Mouse (Mus musculus) heart, embryonic 11.5 days (tissue): Measurements from ENCODE around the gene Tmem185b. TPM values are rescaled to one million over a fixed set of nuclear protein-coding genes. Genes with fewer than 3 reads are reported as not detected.
A peak's percentile ranks its signal among the peaks of the same experiment; 100 is the strongest.

Experiments
- ATAC-seq: fragments of 200-750 bp; cut with Nextera tagmentation; replicated peaks from 2 replicates; pipeline ENCODE4 v1.8.0; 2017; ENCODE audit warnings: moderate library complexity; ENCODE audit not compliant: insufficient number of reproducible peaks, low FRiP score, low TSS enrichment
- H3K27ac ChIP-seq: fragments of 300-500 bp; sonication (generic); 2 replicates; pipeline ENCODE4 v1.5.1; 2014; ENCODE audit warnings: mild to moderate bottlenecking, low read depth, low read length
- H3K27me3 ChIP-seq: fragments of 300-500 bp; sonication (generic); 2 replicates; pipeline ENCODE4 v1.6.1; 2014; ENCODE audit warnings: mild to moderate bottlenecking, low read length, mixed read lengths; ENCODE audit not compliant: control insufficient read depth, insufficient read depth
- H3K36me3 ChIP-seq: fragments of 300-500 bp; sonication (generic); 2 replicates; pipeline ENCODE4 v1.6.1; 2014; ENCODE audit warnings: mild to moderate bottlenecking, low read length, moderate library complexity, mixed read lengths; ENCODE audit not compliant: control insufficient read depth, insufficient read depth
- H3K4me1 ChIP-seq: fragments of 300-500 bp; sonication (generic); 2 replicates; pipeline ENCODE4 v1.6.1; 2014; ENCODE audit warnings: low read length; ENCODE audit not compliant: control insufficient read depth, insufficient read depth
- H3K4me2 ChIP-seq: fragments of 300-500 bp; sonication (generic); 2 replicates; pipeline ENCODE4 v1.6.1; 2014; ENCODE audit warnings: mild to moderate bottlenecking, moderate library complexity
- H3K4me3 ChIP-seq: fragments of 300-500 bp; sonication (generic); 2 replicates; pipeline ENCODE4 v1.5.1; 2014; ENCODE audit warnings: low read depth, low read length
- H3K9ac ChIP-seq: fragments of 300-500 bp; sonication (generic); 2 replicates; pipeline ENCODE4 v1.6.1; 2014; ENCODE audit warnings: mild to moderate bottlenecking, low read depth, low read length, moderate library complexity
- H3K9me3 ChIP-seq: fragments of 300-500 bp; sonication (generic); replicated peaks from 2 replicates; pipeline ENCODE4 v1.6.1; 2016; ENCODE audit warnings: low read length; ENCODE audit not compliant: control insufficient read depth
- WGBS: fragments of 180-500 bp; shearing (Covaris S2); extraction: QIAGEN DNeasy Blood & Tissue Kit; methylation state at CpG from one replicate; pipeline ENCODE4 v1.1.7; 2014; ENCODE audit not compliant: insufficient replicate concordance; 5-methylcytosine and 5-hydroxymethylcytosine counted together
- polyA plus RNA-seq: library from polyadenylated mRNA; unstranded; fragments of >200 nt; fragmentation: Nextera tagmentation; extraction: Ambion mirVana; gene quantifications from 2 replicates; pipeline ENCODE4 v1.2.1, GENCODE M21; 2014

Tmem185b gene
- 23.1 and 25.8 TPM in 2 replicates for polyA plus RNA-seq

GRCm38 (mm10) chr1:119525689-119526591, at the start of gene Tmem185b:
TSS of gene Tmem185b (plus strand) at chr1:119526160.
- Histone ChIP-seq H3K4me2 (peak within 1 kb of the TSS; percentile 91), H3K4me1 (peaks cover 17% of the 10 kb centered on the region), H3K36me3 (peaks cover 30% of the 10 kb centered on the region), H3K27me3 (no peaks in the 10 kb centered on the region), H3K4me3 (peak within 1 kb of the TSS; percentile 66), H3K27ac (peak within 1 kb of the TSS; percentile 80), H3K9me3 (peaks cover 6% of the 10 kb centered on the region), H3K9ac (peak within 1 kb of the TSS; percentile 87)
- peak; percentile 95 for ATAC-seq
- 2% methylated on average over 82 of the region's 82 CpGs for WGBS

- no peaks in the 10 kb centered on the region for H3K27me3 ChIP-seq
- no peak overlapping the region for H3K4me2 ChIP-seq
- peaks cover 10% of the 10 kb centered on the region for H3K4me1 ChIP-seq
- peaks cover 4% of the 10 kb centered on the region for H3K36me3 ChIP-seq
- 74% methylated on average over 7 of the region's 7 CpGs for WGBS
- H3K9ac ChIP-seq: no peak overlapping the region
- no peak overlapping the region for H3K4me3 ChIP-seq
- no peaks in the 10 kb centered on the region for H3K9me3 ChIP-seq
- no peak overlapping the region for H3K27ac ChIP-seq
- no peak for ATAC-seq
These were observed 49.0 kb upstream of the Tmem185b start for GRCm38 (mm10) chr1:119476905-119477353.

- Histone ChIP-seq H3K4me1 (no peaks in the 10 kb centered on the region), H3K4me2 (no peak overlapping the region), H3K9ac (no peak overlapping the region), H3K27ac (no peak overlapping the region), H3K9me3 (no peaks in the 10 kb centered on the region), H3K36me3 (peaks cover 7% of the 10 kb centered on the region), H3K4me3 (no peak overlapping the region), H3K27me3 (no peaks in the 10 kb centered on the region)
- whole genome bisulfite sequencing: 67% methylated on average over 4 of the region's 4 CpGs
- no peak for ATAC-seq
These were observed 46.3 kb upstream of the Tmem185b start for GRCm38 (mm10) chr1:119479641-119480040.

- Histone ChIP-seq H3K9ac (no peak overlapping the region), H3K4me1 (no peaks in the 10 kb centered on the region; the same call in 1 of the 2 replicates), H3K27me3 (no peaks in the 10 kb centered on the region), H3K4me3 (no peak overlapping the region), H3K27ac (no peak overlapping the region), H3K4me2 (no peak overlapping the region), H3K36me3 (peaks cover 7% of the 10 kb centered on the region), H3K9me3 (no peaks in the 10 kb centered on the region)
- ATAC-seq: no peak
- WGBS: 91% methylated on average over 8 of the region's 8 CpGs
These were observed 45.3 kb upstream of the Tmem185b start for GRCm38 (mm10) chr1:119480678-119481077.

- peaks cover 7% of the 10 kb centered on the region for H3K36me3 ChIP-seq
These were observed 44.6 kb upstream of the Tmem185b start for GRCm38 (mm10) chr1:119481205-119481932.

GRCm38 (mm10) chr1:119482891-119483290, 43.1 kb upstream of the Tmem185b start:
- H3K4me3 ChIP-seq: no peak overlapping the region
- no peaks in the 10 kb centered on the region for H3K9me3 ChIP-seq
- peaks cover 3% of the 10 kb centered on the region for H3K36me3 ChIP-seq
- peaks cover 21% of the 10 kb centered on the region for H3K4me1 ChIP-seq
- H3K27me3 ChIP-seq: no peaks in the 10 kb centered on the region
- H3K9ac ChIP-seq: no peak overlapping the region
- WGBS: 52% methylated on average over 3 of the region's 3 CpGs
- no peak overlapping the region for H3K4me2 ChIP-seq
- ATAC-seq: no peak
- H3K27ac ChIP-seq: no peak overlapping the region

More at GRCm38 (mm10) chr1:119481205-119481932, 44.6 kb upstream of the Tmem185b start:
- no peak for ATAC-seq
- Histone ChIP-seq H3K4me1 (peaks cover 7% of the 10 kb centered on the region), H3K4me2 (no peak overlapping the region), H3K27me3 (no peaks in the 10 kb centered on the region), H3K27ac (no peak overlapping the region), H3K9me3 (no peaks in the 10 kb centered on the region), H3K4me3 (no peak overlapping the region), H3K9ac (no peak overlapping the region)
- 92% methylated on average over 7 of the region's 7 CpGs for WGBS

- 43% methylated on average over 3 of the region's 3 CpGs for WGBS
- ATAC-seq: no peak
- Histone ChIP-seq H3K9ac (no peak overlapping the region), H3K27me3 (no peaks in the 10 kb centered on the region), H3K36me3 (peaks cover 3% of the 10 kb centered on the region; the same call in 1 of the 2 replicates), H3K4me3 (no peak overlapping the region), H3K9me3 (no peaks in the 10 kb centered on the region), H3K4me1 (peaks cover 25% of the 10 kb centered on the region), H3K27ac (no peak overlapping the region), H3K4me2 (no peak overlapping the region)
These were observed 41.5 kb upstream of the Tmem185b start for GRCm38 (mm10) chr1:119484457-119484856.

GRCm38 (mm10) chr1:119485825-119486224, 40.1 kb upstream of the Tmem185b start:
- no peaks in the 10 kb centered on the region for H3K9me3 ChIP-seq
- H3K4me2 ChIP-seq: no peak overlapping the region
- H3K4me3 ChIP-seq: no peak overlapping the region
- no peak for ATAC-seq
- 0 out of 2 replicates have a peak overlapping the region, but pooled peaks have one; percentile 24 for H3K9ac ChIP-seq
- peaks cover 3% of the 10 kb centered on the region; the same call in 1 of the 2 replicates for H3K36me3 ChIP-seq
- H3K27ac ChIP-seq: no peak overlapping the region
- peaks cover 27% of the 10 kb centered on the region for H3K4me1 ChIP-seq
- WGBS: 20% methylated on average over 2 of the region's 2 CpGs
- no peaks in the 10 kb centered on the region for H3K27me3 ChIP-seq
